Mouse (Mus musculus): Measurements from ENCODE around the gene Vti1a. TPM values are rescaled to one million over a fixed set of nuclear protein-coding genes. Genes with fewer than 3 reads are reported as not detected.

The Vti1a gene
- polyA plus RNA-seq, 1 experiment from 2014 or later = 29.8 TPM

- no peak overlapping the region for H3K4me3 ChIP-seq
- no peaks in the 10 kb centered on the region for H3K36me3 ChIP-seq
- H3K27ac ChIP-seq = peak overlapping the region; percentile 72
- H3K9me3 ChIP-seq (replicated peaks) = no peaks in the 10 kb centered on the region
- H3K4me1 ChIP-seq = peaks cover 63% of the 10 kb centered on the region
- DNase-seq (ENCODE audit: low spot score) = peak; percentile 50
- H3K27me3 ChIP-seq (ENCODE audit: low read depth, poor library complexity, severe bottlenecking) = no peaks in the 10 kb centered on the region
- WGBS = 60% methylated on average over 3 of the region's 3 CpGs
These were observed 209.0 kb downstream of the Vti1a start for GRCm38 (mm10) chr19:55525056-55525455.

DNA sequence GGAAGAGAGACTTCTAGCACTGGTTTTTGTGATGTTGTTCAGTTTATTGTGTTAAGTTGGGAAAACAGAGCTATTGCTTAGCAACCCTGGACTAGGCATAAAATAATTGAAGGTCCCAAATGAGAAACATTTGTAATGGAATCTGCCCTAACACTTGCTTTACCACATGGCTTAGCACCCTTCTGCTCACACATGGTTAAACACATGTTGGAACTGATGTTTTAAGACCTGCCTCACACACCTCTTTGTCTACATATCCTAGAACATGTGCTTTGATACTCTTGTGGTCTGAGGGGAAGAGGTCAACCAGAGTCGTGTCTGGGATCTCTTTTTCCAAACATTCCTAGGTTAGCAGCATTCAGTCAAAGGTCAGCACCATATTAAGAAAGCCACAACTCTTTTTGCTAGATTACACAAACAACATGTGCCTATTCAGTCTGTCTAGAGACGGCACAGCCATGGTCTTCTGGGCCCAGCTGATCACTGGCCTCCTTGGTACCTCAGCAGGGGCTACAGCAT, 210.7 kb downstream of the Vti1a start:
- WGBS = 12% methylated on average over 2 of the region's 2 CpGs
- Histone ChIP-seq H3K4me3 (no peak overlapping the region), H3K9me3 (replicated peaks) (no peaks in the 10 kb centered on the region), H3K36me3 (no peaks in the 10 kb centered on the region), H3K27ac (peak overlapping the region; percentile 71), H3K27me3 (ENCODE audit: low read depth, poor library complexity, severe bottlenecking) (no peaks in the 10 kb centered on the region), H3K4me1 (peaks cover 58% of the 10 kb centered on the region)
- no peak for DNase-seq (ENCODE audit: low spot score)

DNA sequence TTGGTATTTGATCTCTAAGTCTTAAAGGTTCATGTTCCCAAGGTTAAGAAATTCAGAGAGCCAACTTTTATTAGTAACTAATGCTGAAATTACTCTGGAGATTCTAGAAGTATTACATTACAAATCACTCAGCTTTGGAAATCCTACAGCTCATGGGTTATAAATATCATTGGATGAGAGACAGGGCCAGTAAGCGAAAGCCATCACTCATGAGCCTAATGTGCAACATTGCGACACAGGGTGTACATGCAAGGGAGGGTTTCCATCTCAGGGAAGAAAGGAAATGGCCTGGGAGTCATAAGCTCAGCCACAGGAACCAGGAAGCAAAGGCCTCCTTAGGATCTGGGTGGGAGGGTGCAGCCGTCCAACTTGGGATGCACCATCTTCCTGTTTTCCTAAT, 213.9 kb downstream of the Vti1a start:
- H3K9me3 ChIP-seq (replicated peaks) = no peaks in the 10 kb centered on the region
- no peaks in the 10 kb centered on the region for H3K36me3 ChIP-seq
- no peak overlapping the region for H3K4me3 ChIP-seq
- H3K27me3 ChIP-seq (ENCODE audit: low read depth, poor library complexity, severe bottlenecking) = no peaks in the 10 kb centered on the region
- peaks cover 34% of the 10 kb centered on the region for H3K4me1 ChIP-seq
- no peak for DNase-seq (ENCODE audit: low spot score)
- no peak overlapping the region for H3K27ac ChIP-seq
- 91% methylated on average over 3 of the region's 3 CpGs for WGBS

DNA sequence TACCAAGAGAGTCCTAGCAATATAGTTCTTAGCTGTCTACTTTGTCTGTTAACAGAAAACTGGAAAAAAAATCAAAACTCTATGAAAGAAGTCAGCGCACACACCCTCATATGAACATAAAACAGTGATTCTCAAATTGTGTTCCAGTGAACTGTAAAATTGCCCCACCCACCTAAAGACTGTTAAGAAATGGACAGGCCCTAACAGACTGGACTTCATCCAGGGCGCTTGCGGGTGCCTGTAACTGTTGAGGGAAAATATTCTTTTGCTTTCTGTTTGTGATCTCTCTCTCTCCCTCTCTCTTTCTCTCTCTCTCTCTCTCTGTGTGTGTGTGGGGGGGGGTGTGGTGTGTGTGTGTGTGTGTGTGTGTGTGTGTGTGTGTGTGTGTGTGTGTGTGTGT, 216.6 kb downstream of the Vti1a start:
- 95% methylated on average over 3 of the region's 3 CpGs for WGBS
- no peak for DNase-seq (ENCODE audit: low spot score)
- H3K4me3 ChIP-seq = no peak overlapping the region
- H3K9me3 ChIP-seq (replicated peaks) = no peaks in the 10 kb centered on the region
- 0 out of 2 replicates have a peak, but pooled peaks cover 1% of the 10 kb centered on the region for H3K27me3 ChIP-seq (ENCODE audit: low read depth, poor library complexity, severe bottlenecking)
- H3K36me3 ChIP-seq = no peaks in the 10 kb centered on the region
- no peak overlapping the region for H3K27ac ChIP-seq
- peaks cover 22% of the 10 kb centered on the region for H3K4me1 ChIP-seq

DNA sequence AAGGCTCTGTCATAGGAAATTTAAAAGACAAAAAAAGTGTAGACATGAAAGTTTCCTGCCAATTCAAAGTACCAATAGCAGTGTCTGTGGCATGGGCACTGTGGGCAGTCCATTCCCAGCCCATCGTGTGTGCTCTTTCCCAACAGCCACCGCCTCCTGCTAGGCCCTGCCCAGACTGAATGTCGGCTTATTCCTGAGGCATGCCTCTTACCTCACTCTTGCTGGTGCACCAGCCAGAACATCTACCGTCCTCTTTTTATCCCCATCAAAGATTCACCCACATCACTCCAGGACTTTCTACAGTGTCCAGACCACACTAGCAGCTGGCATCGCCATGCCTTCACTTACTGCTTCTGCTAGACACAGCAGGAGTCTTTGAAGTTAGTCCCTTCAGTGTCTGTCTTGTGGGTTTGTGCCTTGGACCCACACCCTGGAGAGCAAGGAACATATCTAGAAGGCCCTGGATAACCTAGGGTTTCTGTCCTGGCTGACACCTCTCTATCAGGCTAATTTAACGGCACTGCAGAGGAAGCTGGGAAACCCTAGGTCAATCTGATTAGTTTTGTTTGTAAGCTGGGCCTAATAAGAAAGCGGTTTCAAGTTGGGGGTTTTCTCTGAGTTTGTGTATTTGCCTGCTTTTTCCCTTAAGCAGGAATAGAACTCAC, 220.3 kb downstream of the Vti1a start:
- Histone ChIP-seq H3K9me3 (replicated peaks) (no peaks in the 10 kb centered on the region), H3K27ac (no peak overlapping the region), H3K4me3 (no peak overlapping the region), H3K36me3 (no peaks in the 10 kb centered on the region), H3K4me1 (peaks cover 32% of the 10 kb centered on the region), H3K27me3 (ENCODE audit: low read depth, poor library complexity, severe bottlenecking) (peaks cover 7% of the 10 kb centered on the region; the same call in 1 of the 2 replicates)
- no peak for DNase-seq (ENCODE audit: low spot score)
- WGBS = 84% methylated on average over 7 of the region's 7 CpGs

DNA sequence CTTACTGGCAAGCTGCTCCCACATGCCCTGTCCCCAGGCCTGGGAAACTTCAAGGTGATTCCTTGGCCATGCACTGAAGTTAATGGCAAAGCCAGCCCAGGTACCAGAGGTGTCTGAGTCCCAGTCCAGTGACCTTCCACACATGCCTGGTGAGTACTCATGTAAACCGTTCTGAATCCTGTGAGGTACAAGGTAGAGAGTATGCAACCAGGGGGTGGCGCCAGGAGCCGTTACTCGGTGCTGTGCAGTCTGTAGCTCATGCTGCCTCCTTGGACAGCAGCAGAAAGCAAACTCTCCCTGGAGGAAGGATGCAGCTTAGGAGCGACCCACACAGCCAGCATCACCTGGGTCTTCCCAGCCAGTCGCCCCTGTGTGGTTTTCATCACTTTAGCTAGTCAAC, 221.6 kb downstream of the Vti1a start:
- 43% methylated on average over 6 of the region's 6 CpGs for WGBS
- peak; percentile 60 for DNase-seq (ENCODE audit: low spot score)

DNA sequence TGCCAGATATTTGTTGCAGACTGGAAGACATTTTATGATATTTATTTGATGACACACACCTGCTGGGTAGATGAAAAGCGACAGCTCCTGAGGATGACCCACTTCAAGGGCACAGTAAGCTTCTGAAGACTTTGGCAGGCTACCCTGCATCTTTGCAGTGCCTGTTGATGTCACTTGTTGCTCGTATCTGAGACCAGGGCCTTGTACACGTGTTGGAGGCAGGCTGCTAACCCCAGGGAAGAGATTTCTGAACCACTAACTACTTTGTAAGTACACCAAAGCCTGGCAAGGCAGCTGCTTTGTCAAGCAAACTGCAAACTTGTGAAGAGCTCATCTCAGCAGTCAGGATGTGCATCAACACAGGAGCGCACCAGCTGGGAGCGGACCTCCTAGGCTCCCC, 225.5 kb downstream of the Vti1a start:
- no peaks in the 10 kb centered on the region for H3K9me3 ChIP-seq (replicated peaks)
- DNase-seq (ENCODE audit: low spot score) = no peak
- H3K36me3 ChIP-seq = 0 out of 2 replicates have a peak, but pooled peaks cover 3% of the 10 kb centered on the region
- WGBS = 83% methylated on average over 5 of the region's 5 CpGs
- peaks cover 28% of the 10 kb centered on the region for H3K4me1 ChIP-seq
- H3K27me3 ChIP-seq (ENCODE audit: low read depth, poor library complexity, severe bottlenecking) = peaks cover 24% of the 10 kb centered on the region
- no peak overlapping the region; the same call in 1 of the 2 replicates for H3K27ac ChIP-seq
- no peak overlapping the region for H3K4me3 ChIP-seq

More for the DNA sequence above, 221.6 kb downstream of the Vti1a start:
- H3K4me3 ChIP-seq = no peak overlapping the region
- H3K27me3 ChIP-seq (ENCODE audit: low read depth, poor library complexity, severe bottlenecking) = peaks cover 20% of the 10 kb centered on the region
- H3K27ac ChIP-seq = peak overlapping the region; percentile 59
- H3K36me3 ChIP-seq = 0 out of 2 replicates have a peak, but pooled peaks cover 3% of the 10 kb centered on the region
- H3K4me1 ChIP-seq = peaks cover 32% of the 10 kb centered on the region
- H3K9me3 ChIP-seq (replicated peaks) = no peaks in the 10 kb centered on the region

DNA sequence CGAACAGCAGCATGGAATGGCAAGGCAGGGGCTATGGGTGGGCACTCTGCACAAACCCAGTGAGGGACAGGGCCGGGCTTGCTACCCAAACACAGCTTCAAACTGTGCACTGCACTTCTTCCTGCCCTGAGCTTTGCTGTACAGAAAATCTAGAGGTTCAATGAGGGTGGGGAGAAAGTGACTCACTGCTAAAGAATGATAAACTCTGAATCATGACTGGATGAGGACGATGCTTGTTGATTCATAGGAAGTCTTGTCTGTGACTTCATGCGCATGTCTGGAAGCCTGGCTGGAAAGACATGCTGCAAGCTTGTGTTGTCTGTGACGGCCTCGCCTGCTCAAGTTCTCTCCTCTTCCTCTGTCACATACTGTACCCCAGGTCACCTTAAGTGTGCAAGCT, 226.4 kb downstream of the Vti1a start:
- DNase-seq (ENCODE audit: low spot score) = no peak
- Histone ChIP-seq H3K36me3 (0 out of 2 replicates have a peak, but pooled peaks cover 3% of the 10 kb centered on the region), H3K4me1 (peaks cover 21% of the 10 kb centered on the region), H3K9me3 (replicated peaks) (no peaks in the 10 kb centered on the region), H3K4me3 (no peak overlapping the region), H3K27ac (no peak overlapping the region; the same call in 1 of the 2 replicates), H3K27me3 (ENCODE audit: low read depth, poor library complexity, severe bottlenecking) (peaks cover 25% of the 10 kb centered on the region)
- WGBS = 88% methylated on average over 6 of the region's 6 CpGs

DNA sequence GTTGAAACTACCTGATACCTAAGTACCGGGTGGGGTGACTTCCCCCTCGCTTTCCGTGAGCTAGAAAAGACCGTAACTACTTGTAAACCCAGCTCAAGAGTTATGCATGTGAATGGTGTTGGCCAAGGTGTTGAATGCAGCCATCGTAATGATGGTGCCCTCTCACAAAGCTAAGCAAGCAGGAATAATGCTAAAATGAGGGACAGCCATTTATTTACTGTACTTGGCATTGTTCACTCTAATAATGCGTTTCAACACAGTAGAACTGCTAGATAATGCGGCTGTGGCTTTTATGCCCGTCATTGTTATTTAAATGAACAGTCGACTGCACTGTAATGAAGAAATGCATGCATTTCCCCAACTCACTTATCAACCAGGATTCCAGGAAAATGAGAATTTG, 227.1 kb downstream of the Vti1a start:
- WGBS = 92% methylated on average over 9 of the region's 9 CpGs
- DNase-seq (ENCODE audit: low spot score) = no peak
- Histone ChIP-seq H3K4me1 (peaks cover 14% of the 10 kb centered on the region; the same call in 1 of the 2 replicates), H3K4me3 (no peak overlapping the region), H3K27ac (no peak overlapping the region), H3K36me3 (0 out of 2 replicates have a peak, but pooled peaks cover 3% of the 10 kb centered on the region), H3K9me3 (replicated peaks) (no peaks in the 10 kb centered on the region), H3K27me3 (ENCODE audit: low read depth, poor library complexity, severe bottlenecking) (peaks cover 25% of the 10 kb centered on the region)

DNA sequence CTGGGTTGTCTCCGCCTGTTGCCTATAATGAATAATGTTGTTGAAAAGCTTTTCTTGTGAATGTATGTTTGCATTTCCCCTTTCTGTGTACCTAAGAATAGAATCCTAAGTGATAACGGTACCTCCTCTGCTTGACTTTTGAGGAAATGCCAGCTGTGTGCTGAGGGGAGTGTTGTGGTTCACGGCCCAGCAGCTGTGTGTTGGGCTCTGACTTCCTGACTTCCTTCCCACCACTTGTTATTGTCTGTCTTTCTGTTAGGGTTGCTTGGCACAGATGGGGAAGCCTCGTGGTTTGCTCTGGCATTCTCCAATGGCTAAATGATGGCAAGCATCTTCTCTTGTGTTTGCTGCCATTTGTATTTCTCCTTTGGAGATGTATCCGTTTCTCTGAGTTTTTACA, 228.4 kb downstream of the Vti1a start:
- no peak for DNase-seq (ENCODE audit: low spot score)
- WGBS = 87% methylated on average over 5 of the region's 5 CpGs

DNA sequence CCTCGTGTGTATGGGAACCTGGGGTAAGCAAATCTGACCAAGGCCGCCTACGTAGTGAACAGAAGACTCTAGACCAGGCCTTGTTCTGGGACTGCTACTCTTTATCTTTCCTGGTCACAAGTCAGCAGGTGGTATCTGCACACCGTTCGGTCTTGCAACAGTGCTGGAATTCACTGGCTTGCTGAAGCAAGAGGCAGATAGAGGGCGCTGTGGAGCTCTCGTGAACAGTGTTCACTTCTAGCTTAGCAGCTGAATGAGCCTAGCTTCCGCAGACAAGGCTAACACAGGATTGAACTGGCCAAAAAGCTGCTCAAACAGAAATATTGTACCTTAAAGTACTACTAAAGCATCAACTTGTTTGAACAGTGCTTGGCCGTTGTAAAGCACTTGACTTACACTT, 229.4 kb downstream of the Vti1a start:
- WGBS = 32% methylated on average over 9 of the region's 9 CpGs
- Histone ChIP-seq H3K9me3 (replicated peaks) (no peaks in the 10 kb centered on the region), H3K4me3 (no peak overlapping the region), H3K27me3 (ENCODE audit: low read depth, poor library complexity, severe bottlenecking) (peaks cover 29% of the 10 kb centered on the region), H3K36me3 (0 out of 2 replicates have a peak, but pooled peaks cover 3% of the 10 kb centered on the region), H3K4me1 (peaks cover 22% of the 10 kb centered on the region), H3K27ac (0 out of 2 replicates have a peak overlapping the region, but pooled peaks have one; percentile 44)
- peak; percentile 81 for DNase-seq (ENCODE audit: low spot score)

More for the DNA sequence above, 228.4 kb downstream of the Vti1a start:
- Histone ChIP-seq H3K36me3 (0 out of 2 replicates have a peak, but pooled peaks cover 3% of the 10 kb centered on the region), H3K9me3 (replicated peaks) (no peaks in the 10 kb centered on the region), H3K4me1 (peaks cover 18% of the 10 kb centered on the region), H3K27me3 (ENCODE audit: low read depth, poor library complexity, severe bottlenecking) (peaks cover 29% of the 10 kb centered on the region), H3K4me3 (no peak overlapping the region), H3K27ac (no peak overlapping the region)

DNA sequence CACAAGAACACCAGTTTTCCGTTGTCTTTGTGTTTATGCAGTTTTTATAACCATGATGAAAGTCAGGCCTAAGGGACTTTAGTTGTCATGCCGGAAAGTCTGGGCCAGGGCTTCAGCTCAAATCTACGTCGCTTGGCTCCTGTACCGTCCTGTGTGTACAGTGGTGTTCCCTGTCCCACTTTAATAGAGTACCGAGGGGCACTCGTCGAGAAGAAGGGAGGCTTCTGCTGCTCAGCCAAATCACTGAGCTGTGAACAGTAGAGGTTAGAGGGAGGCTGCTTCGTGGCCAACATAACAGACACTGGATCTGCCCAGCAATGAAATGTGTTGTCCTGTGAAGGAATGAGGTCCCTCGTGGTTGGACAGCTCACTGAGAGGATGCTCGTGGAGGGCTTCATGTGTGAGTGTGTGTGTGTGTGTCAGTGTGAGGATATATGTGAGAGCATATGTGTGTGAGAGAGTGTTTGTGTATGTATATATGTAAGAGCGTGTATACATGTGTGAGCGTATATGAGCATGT, 230.0 kb downstream of the Vti1a start:
- Histone ChIP-seq H3K36me3 (0 out of 2 replicates have a peak, but pooled peaks cover 3% of the 10 kb centered on the region), H3K4me3 (no peak overlapping the region), H3K27ac (peak overlapping the region; percentile 44; the same call in 1 of the 2 replicates), H3K4me1 (peaks cover 27% of the 10 kb centered on the region), H3K9me3 (replicated peaks) (no peaks in the 10 kb centered on the region), H3K27me3 (ENCODE audit: low read depth, poor library complexity, severe bottlenecking) (peaks cover 29% of the 10 kb centered on the region)
- 89% methylated on average over 13 of the region's 13 CpGs for WGBS
- no peak for DNase-seq (ENCODE audit: low spot score)

DNA sequence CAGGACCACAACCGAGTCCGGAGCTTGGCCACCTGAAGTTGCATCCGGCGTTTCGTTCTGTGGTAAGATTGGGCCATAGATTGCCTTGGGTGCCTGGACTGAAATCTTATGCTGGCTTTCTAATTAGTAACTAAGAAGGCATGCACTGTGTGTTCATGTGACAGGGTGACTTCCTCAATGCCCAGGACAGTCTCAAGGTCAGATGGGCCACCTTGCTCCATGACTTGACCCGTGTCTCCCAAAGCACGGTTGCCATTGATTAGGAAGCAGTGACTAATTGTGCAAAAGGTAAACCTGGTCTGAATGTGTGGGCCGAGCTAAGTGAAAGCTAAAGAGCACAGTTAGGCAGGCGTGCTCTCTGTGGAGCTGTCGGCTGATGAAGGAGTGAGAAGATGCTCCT, 232.1 kb downstream of the Vti1a start:
- 95% methylated on average over 10 of the region's 10 CpGs for WGBS
- no peak overlapping the region for H3K27ac ChIP-seq

More for the DNA sequence above, 232.1 kb downstream of the Vti1a start:
- Histone ChIP-seq H3K36me3 (no peaks in the 10 kb centered on the region), H3K9me3 (replicated peaks) (no peaks in the 10 kb centered on the region), H3K4me3 (no peak overlapping the region), H3K4me1 (peaks cover 43% of the 10 kb centered on the region), H3K27me3 (ENCODE audit: low read depth, poor library complexity, severe bottlenecking) (peaks cover 12% of the 10 kb centered on the region)
- DNase-seq (ENCODE audit: low spot score) = no peak

All from limb, embryonic 10.5 days (tissue).